Mouse (Mus musculus) neural tube, embryonic 12.5 days (tissue): ENCODE measurements at regions not wholly inside any gene's neighbourhood (a gene's known extent, or its start where the extent isn't known, plus 50 kb on each side); places are given as distances from the start of the nearest gene placed in this dataset.

Experiments used
- ATAC-seq: fragments of 200-750 bp; cut with Nextera tagmentation; 2 replicates; pipeline ENCODE4 v1.8.0; 2017; ENCODE audit warnings: low read depth, mild to moderate bottlenecking, moderate TSS enrichment, moderate library complexity; ENCODE audit not compliant: low FRiP score
- H3K27ac ChIP-seq: fragments of 300-500 bp; sonication (generic); 2 replicates; pipeline ENCODE4 v1.5.1; 2016
- H3K27me3 ChIP-seq: fragments of 300-500 bp; sonication (generic); replicated peaks from 2 replicates; pipeline ENCODE4 v1.6.1; 2016; ENCODE audit warnings: mild to moderate bottlenecking
- H3K36me3 ChIP-seq: fragments of 300-500 bp; sonication (generic); 2 replicates; pipeline ENCODE4 v1.6.1; 2016; ENCODE audit warnings: mild to moderate bottlenecking
- H3K4me1 ChIP-seq: fragments of 300-500 bp; sonication (generic); 2 replicates; pipeline ENCODE4 v1.6.1; 2016
- H3K4me2 ChIP-seq: fragments of 300-500 bp; sonication (generic); replicated peaks from 2 replicates; pipeline ENCODE4 v1.6.1; 2016; ENCODE audit warnings: mild to moderate bottlenecking
- H3K4me3 ChIP-seq: fragments of 300-500 bp; sonication (generic); 2 replicates; pipeline ENCODE4 v1.5.1; 2016
- H3K9ac ChIP-seq: fragments of 300-500 bp; sonication (generic); 2 replicates; pipeline ENCODE4 v1.6.1; 2016; ENCODE audit warnings: mild to moderate bottlenecking
- H3K9me3 ChIP-seq: fragments of 300-500 bp; sonication (generic); 2 replicates; pipeline ENCODE4 v1.6.1; 2016; ENCODE audit warnings: mild to moderate bottlenecking
- WGBS: fragments of 180-500 bp; shearing (Covaris S2); methylation state at CpG from one replicate; pipeline ENCODE4 v1.1.7; 2016; 5-methylcytosine and 5-hydroxymethylcytosine counted together

DNA sequence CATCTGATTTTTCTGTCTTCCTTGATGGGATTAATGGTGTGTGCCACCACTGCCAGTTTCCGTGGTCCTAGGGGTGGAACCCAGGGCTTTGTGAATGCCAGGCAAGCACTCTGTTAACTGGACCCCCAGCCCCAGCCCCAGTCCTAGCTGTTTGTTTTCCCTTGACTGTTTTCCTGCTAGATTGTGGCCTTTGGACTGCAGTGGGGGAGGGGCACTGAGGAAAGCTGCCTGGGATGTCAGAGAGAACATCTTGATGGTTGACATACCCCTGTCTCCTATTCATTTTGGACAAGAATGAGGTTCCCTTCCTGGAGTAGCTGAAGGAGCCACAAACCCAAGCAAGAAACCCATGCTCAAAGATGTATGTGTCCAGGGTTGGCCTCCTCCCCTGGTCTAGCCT lies 77.8 kb upstream of the Sulf2 start:
- ATAC-seq, result no peak
- 75% methylated on average over 1 of the region's 1 CpGs for WGBS
- H3K27ac ChIP-seq, result no peak overlapping the region

DNA sequence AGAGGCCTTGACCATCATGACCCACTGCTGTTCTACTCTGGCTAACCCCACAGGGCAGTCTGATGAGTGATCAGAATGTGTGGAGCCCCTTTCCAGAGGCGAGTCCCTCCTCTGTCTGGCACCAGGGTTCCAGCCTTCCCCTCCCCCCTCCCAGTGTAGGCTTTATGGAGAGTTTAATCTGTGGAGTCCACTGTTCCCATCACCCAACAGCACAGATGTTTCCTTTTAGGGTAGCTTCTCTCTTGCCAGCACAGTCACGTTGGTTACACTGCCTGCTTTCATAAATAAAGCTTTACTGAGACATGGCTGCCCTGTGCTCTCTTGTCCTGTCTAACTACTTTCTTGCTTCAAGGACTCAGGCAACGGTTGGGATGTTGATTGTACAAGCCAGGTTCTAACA lies 76.9 kb upstream of the Sulf2 start:
- 64% methylated on average over 3 of the region's 3 CpGs for WGBS
- H3K4me3 ChIP-seq, result no peak overlapping the region
- no peaks in the 10 kb centered on the region for H3K36me3 ChIP-seq
- no peak overlapping the region for H3K9ac ChIP-seq
- no peaks in the 10 kb centered on the region for H3K27me3 ChIP-seq
- no peak for ATAC-seq
- no peak overlapping the region for H3K27ac ChIP-seq
- no peaks in the 10 kb centered on the region for H3K9me3 ChIP-seq
- no peak overlapping the region for H3K4me2 ChIP-seq
- H3K4me1 ChIP-seq, result peaks cover 16% of the 10 kb centered on the region

More for the DNA sequence above, 77.8 kb upstream of the Sulf2 start:
- Histone ChIP-seq H3K27me3 (no peaks in the 10 kb centered on the region), H3K9me3 (no peaks in the 10 kb centered on the region), H3K4me1 (peaks cover 24% of the 10 kb centered on the region), H3K4me2 (no peak overlapping the region), H3K36me3 (no peaks in the 10 kb centered on the region), H3K9ac (no peak overlapping the region), H3K4me3 (no peak overlapping the region)

DNA sequence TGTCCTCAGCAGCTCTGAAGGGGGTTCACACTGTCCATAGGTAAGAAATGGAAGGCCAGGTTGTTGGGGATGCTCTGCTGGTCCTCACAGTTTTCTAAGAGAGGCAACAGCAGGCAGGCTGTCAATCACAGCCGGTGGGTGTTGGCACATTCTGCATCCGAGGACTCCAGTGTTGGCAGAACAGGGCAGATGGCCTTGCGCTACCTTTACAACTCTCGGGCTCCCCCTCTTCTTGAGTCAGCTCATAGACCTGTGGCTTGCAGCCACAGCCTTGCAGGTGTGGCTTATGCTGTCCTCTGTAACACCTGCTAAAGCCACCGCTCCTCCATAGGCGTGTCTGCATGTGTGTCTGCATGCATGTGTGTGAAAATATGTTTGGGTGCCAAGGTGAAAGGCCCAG lies 75.2 kb upstream of the Sulf2 start:
- ATAC-seq, result no peak
- H3K9ac ChIP-seq, result no peak overlapping the region
- WGBS, result 88% methylated on average over 6 of the region's 6 CpGs
- no peak overlapping the region for H3K4me3 ChIP-seq
- no peaks in the 10 kb centered on the region for H3K36me3 ChIP-seq
- H3K4me2 ChIP-seq, result no peak overlapping the region
- peaks cover 16% of the 10 kb centered on the region for H3K4me1 ChIP-seq
- no peaks in the 10 kb centered on the region for H3K27me3 ChIP-seq
- no peak overlapping the region for H3K27ac ChIP-seq
- 0 out of 2 replicates have a peak, but pooled peaks cover 6% of the 10 kb centered on the region for H3K9me3 ChIP-seq

DNA sequence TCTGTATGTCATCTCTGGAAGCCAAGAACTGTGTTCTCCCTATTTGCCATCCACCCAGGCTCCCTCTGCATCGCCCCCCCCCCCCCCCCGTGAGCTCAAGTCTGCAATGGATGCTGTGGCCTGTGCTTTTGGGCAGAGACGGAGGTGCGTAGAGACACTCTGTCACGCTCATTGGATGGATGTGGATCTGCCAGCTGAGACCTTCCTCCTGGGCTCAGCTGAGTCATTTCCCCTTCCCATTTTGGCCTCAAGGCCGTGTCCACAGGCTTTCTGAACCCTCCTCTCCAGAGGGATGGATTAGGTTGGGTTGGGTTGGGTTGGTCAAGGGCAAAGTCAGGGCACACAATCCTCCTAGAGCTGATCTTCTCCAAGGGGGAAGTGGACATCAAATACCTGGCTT lies 72.9 kb upstream of the Sulf2 start:
- H3K4me1 ChIP-seq, result peaks cover 16% of the 10 kb centered on the region
- ATAC-seq, result no peak
- no peak overlapping the region for H3K4me3 ChIP-seq
- 78% methylated on average over 6 of the region's 6 CpGs for WGBS
- H3K27me3 ChIP-seq, result no peaks in the 10 kb centered on the region; the same call in 1 of the 2 replicates
- no peaks in the 10 kb centered on the region for H3K36me3 ChIP-seq
- H3K9me3 ChIP-seq, result 0 out of 2 replicates have a peak, but pooled peaks cover 6% of the 10 kb centered on the region
- no peak overlapping the region for H3K4me2 ChIP-seq
- no peak overlapping the region for H3K9ac ChIP-seq
- no peak overlapping the region for H3K27ac ChIP-seq

DNA sequence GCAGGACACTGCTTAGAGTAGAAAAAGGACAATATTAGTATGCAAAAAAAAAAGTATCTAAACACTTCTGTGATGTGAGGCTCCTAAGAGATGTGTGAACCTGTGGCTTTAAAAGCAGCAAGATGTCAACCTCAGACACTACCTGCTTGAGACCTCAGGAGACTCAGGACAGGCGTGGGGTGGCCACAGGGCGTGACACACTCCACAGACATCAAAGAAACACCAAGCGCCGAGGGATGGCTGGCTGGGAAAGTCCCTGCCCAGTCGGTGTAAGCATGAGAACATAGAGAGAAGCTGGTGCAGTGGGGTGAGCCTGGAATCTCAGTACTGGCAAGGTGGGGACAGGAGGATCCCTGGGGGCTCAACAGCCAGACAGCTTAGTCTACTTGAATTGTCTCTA lies 72.0 kb upstream of the Sulf2 start:
- Histone ChIP-seq H3K9me3 (0 out of 2 replicates have a peak, but pooled peaks cover 6% of the 10 kb centered on the region), H3K36me3 (no peaks in the 10 kb centered on the region), H3K27ac (no peak overlapping the region), H3K27me3 (peaks cover 6% of the 10 kb centered on the region; the same call in 1 of the 2 replicates), H3K4me1 (0 out of 2 replicates have a peak, but pooled peaks cover 8% of the 10 kb centered on the region), H3K4me3 (no peak overlapping the region), H3K4me2 (no peak overlapping the region), H3K9ac (no peak overlapping the region)
- ATAC-seq, result no peak
- WGBS, result 57% methylated on average over 5 of the region's 5 CpGs

DNA sequence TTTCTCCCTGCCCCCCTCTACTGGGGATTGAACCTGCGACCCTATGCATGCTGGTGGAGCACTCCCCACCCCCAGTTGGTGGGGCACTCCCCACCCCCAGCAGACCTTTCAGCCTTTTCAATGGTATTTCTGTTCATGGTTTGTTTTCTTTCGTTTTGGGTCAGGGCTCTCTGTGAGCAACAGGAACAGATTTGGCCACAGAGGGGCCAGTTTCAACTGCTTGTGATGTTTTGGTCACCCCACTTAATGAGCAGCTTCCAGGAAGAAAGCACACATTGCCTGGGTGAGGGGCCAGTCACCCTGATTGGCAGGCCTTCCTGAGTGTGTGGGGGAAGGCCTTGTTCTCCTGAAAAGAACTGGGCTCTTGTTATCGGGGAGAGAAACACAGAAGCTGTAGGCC lies 71.5 kb upstream of the Sulf2 start:
- Histone ChIP-seq H3K36me3 (no peaks in the 10 kb centered on the region), H3K9ac (no peak overlapping the region), H3K4me2 (no peak overlapping the region), H3K27ac (no peak overlapping the region), H3K9me3 (0 out of 2 replicates have a peak, but pooled peaks cover 6% of the 10 kb centered on the region), H3K27me3 (peaks cover 7% of the 10 kb centered on the region; the same call in 1 of the 2 replicates), H3K4me1 (0 out of 2 replicates have a peak, but pooled peaks cover 7% of the 10 kb centered on the region), H3K4me3 (no peak overlapping the region)
- 29% methylated on average over 3 of the region's 3 CpGs for WGBS
- no peak for ATAC-seq

DNA sequence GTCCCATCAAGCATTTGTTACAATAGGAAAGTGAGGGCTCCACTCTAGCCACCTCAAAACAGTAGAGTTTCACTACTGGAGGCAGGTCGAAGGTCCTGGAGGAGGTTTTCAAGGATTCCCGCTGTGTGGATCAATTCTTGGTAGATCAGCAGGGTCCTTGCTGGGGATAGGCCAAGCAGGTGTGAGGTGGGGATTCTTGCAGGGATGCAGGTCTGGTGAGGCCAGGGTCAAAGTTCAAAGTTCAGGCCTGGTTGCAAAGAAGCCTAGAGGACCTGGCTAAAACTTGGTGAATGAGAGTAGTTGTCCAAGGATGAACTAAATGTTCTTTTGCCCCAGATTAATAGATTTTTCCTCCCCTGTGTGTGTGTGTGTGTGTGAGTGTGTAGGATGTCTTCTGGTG lies 70.9 kb upstream of the Sulf2 start:
- 90% methylated on average over 2 of the region's 2 CpGs for WGBS
- ATAC-seq, result no peak
- Histone ChIP-seq H3K27me3 (peaks cover 7% of the 10 kb centered on the region; the same call in 1 of the 2 replicates), H3K9me3 (0 out of 2 replicates have a peak, but pooled peaks cover 6% of the 10 kb centered on the region), H3K4me3 (no peak overlapping the region), H3K27ac (no peak overlapping the region), H3K9ac (no peak overlapping the region), H3K4me1 (0 out of 2 replicates have a peak, but pooled peaks cover 7% of the 10 kb centered on the region), H3K36me3 (no peaks in the 10 kb centered on the region), H3K4me2 (no peak overlapping the region)

DNA sequence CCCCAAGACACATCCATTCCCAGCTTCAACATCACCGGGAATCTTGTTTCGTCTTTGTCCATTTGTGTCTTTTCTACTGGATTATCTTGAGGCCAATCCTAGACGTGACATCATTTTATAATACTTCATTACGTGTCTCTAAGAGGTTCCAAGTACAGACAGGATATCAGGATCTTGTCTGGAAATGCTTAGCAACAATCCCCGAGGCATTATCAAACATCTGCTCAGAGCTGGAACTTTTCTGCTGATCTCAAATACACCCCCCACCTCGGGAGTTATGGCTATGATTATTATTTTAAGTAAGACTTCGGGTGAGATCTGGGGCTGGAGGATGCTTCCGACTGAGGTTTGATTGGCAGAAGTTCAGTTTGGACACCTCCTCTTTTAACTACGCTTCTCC lies 69.9 kb upstream of the Sulf2 start:
- Histone ChIP-seq H3K9me3 (0 out of 2 replicates have a peak, but pooled peaks cover 6% of the 10 kb centered on the region), H3K36me3 (no peaks in the 10 kb centered on the region), H3K4me2 (no peak overlapping the region), H3K27me3 (peaks cover 9% of the 10 kb centered on the region), H3K27ac (no peak overlapping the region), H3K9ac (no peak overlapping the region), H3K4me1 (0 out of 2 replicates have a peak, but pooled peaks cover 7% of the 10 kb centered on the region), H3K4me3 (no peak overlapping the region)
- 88% methylated on average over 9 of the region's 9 CpGs for WGBS
- no peak for ATAC-seq

DNA sequence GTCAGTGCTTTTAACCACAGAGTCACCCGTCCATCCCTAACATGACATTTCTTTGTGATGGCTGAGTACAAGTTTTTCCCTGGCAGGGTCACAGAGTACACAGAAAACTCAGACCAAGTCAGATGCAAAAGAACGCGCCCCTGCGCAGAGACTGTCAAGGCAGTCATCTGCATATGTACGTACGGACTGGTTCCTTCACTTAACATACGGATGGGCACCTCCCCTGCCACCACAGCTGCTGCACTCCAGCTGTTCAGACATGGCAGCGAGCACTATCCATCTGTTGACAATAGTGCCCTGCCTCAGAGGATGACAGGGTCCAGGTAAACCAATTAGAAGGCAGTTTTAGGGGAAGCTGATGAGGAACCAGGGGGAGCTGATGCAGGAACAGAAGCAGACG lies 63.3 kb upstream of the Sulf2 start:
- Histone ChIP-seq H3K27ac (no peak overlapping the region), H3K4me3 (no peak overlapping the region), H3K36me3 (no peaks in the 10 kb centered on the region), H3K9ac (no peak overlapping the region), H3K9me3 (no peaks in the 10 kb centered on the region), H3K4me2 (no peak overlapping the region), H3K27me3 (peaks cover 47% of the 10 kb centered on the region), H3K4me1 (peaks cover 24% of the 10 kb centered on the region)
- WGBS, result 76% methylated on average over 9 of the region's 9 CpGs
- ATAC-seq, result no peak

DNA sequence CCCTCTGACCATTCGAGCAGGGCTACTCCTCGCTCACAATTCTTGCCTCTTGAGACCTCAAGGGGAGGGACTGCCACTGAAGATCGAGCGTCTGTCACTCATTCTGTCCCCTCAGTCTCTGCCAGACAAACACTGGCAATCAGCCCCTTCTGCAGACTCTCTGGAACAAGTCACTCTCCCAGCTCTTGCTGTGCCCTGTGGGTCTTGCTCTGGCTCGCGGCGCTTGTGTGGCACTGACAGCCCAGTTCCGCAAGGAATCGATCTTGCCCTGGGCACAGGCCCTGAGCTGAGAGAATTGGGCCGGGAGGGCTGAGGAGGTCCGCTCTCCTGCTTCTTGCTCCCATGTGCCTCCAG lies 61.0 kb upstream of the Sulf2 start:
- Histone ChIP-seq H3K4me2 (0 out of 2 replicates have a peak overlapping the region, but pooled peaks have one; percentile 0), H3K9ac (0 out of 2 replicates have a peak overlapping the region, but pooled peaks have one; percentile 5), H3K4me1 (peaks cover 24% of the 10 kb centered on the region), H3K9me3 (no peaks in the 10 kb centered on the region), H3K36me3 (no peaks in the 10 kb centered on the region), H3K27ac (no peak overlapping the region), H3K4me3 (no peak overlapping the region), H3K27me3 (peaks cover 62% of the 10 kb centered on the region)
- WGBS, result 65% methylated on average over 11 of the region's 11 CpGs
- no peak for ATAC-seq

DNA sequence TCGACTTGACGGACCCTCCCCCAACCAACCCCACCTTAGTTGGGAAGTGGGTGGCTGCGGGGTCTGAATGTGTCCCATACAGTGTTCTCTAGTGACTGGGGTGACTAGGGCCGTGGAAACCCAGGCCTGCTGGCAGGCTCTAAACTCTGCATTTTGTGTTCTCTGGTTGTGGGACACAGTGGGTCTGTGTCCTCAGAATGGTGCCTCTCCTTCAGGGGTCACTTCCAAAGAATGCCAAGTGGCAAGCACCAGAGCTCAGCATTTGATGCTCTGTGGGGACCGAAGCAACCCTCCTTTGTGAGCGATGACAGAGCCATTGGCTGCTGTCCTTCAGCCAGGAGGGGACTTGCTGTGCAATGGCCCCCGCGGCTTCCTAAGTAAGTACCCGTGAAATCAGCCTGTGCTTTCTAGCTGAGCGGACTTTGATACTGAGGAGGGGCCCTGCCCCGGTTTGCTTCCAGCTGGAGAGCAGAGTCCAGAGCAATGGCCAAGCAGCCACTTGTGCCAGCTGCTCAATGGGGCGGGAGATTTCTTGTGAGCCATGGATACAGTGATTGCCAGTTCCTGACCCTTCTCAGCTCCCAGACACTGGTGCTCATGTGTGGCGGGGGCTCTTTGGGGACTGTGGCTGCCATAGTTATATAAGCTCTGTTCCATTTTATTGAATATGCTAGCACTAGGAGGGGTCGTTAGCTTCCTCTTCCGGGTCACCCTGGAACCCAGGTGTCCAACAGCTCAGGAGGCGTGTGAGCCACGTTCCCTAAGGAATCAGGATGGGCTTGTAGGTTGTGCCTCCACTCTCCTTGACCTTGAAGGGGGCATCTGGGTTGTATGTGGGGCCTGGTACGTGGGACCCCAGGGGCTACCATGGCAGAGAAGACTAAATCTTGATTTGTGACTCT lies 60.4 kb upstream of the Sulf2 start:
- Histone ChIP-seq H3K9ac (0 out of 2 replicates have a peak overlapping the region, but pooled peaks have one; percentile 5), H3K27ac (no peak overlapping the region), H3K4me1 (peaks cover 24% of the 10 kb centered on the region), H3K36me3 (no peaks in the 10 kb centered on the region), H3K4me2 (peak overlapping the region; percentile 0; the same call in 1 of the 2 replicates), H3K9me3 (no peaks in the 10 kb centered on the region), H3K4me3 (no peak overlapping the region), H3K27me3 (peaks cover 62% of the 10 kb centered on the region)
- WGBS, result 27% methylated on average over 18 of the region's 18 CpGs
- ATAC-seq, result peak; percentile 85

DNA sequence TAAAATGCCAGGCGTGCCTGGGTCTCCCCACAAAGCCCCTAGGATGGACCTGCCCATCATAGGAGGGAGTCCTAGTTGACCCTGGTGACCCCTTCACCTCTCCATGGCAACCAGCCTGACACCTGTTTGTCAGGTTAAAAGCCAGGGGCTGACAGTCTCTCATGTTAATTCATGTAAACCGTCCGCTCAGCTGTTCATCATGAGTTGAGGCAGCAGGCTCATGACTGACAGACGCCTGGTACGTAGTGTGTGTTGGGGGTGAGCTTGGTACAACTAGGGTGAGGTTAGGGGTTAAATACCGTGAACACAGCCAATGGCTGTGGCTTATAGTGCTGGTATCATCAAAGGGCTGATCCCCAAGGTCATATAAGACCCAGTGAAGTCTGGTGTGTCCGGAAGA lies 59.7 kb upstream of the Sulf2 start:
- Histone ChIP-seq H3K27ac (no peak overlapping the region), H3K4me3 (no peak overlapping the region), H3K36me3 (no peaks in the 10 kb centered on the region), H3K4me2 (0 out of 2 replicates have a peak overlapping the region, but pooled peaks have one; percentile 0), H3K27me3 (peaks cover 58% of the 10 kb centered on the region), H3K9ac (no peak overlapping the region), H3K4me1 (peaks cover 24% of the 10 kb centered on the region), H3K9me3 (no peaks in the 10 kb centered on the region)
- ATAC-seq, result peak; percentile 31; the same call in 1 of the 2 replicates
- 22% methylated on average over 7 of the region's 7 CpGs for WGBS
